Mouse (Mus musculus): ENCODE data around the gene Usp8.

DNA sequence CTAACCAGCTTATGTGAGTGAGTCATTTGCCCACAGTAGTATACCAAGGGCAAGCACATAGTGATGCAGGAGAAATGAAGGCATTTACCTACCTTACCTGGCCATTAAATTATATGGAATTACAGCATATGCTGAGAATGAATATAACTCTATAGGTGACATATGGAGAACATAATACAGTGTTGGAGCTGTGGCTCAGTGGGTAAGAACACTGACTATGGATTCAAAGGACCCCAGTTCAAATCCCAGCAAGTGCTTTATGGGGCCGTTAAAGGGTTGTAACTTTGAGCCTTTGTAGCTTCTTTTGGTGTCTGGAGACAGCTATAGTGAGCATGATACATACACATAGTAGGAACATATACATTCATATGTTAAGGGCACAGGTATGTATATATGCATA lies 74.3 kb downstream of the Usp8 start:
- no peak for TF ChIP-seq CTCF (IDR thresholded peaks at IDR 0.05; ENCODE audit: low read depth)
- no peak for TF ChIP-seq EP300 (optimal IDR thresholded peaks at IDR 0.05)

All from stomach, postnatal 0 days (tissue).